Mouse (Mus musculus) heart, postnatal 14 days (tissue): ENCODE measurements around the gene Siah2. TPM values are rescaled to one million over a fixed set of nuclear protein-coding genes. Genes with fewer than 3 reads are reported as not detected.
A peak's percentile ranks its signal among the peaks of the same experiment; 100 is the strongest.

Experiments used
- DNase-seq, 2 experiments: peaks; one replicate each; pipeline ENCODE4 v3.0.0; 2021 to 2022
- intact Hi-C: fragments of 180-260 bp; cut with DNase I; formaldehyde crosslinking; loops from one replicate; pipeline ENCODE4 v1.15.1; 2025
- long read RNA-seq, 2 experiments: library from polyadenylated mRNA; stranded (forward); transcript quantifications; one replicate each; pipeline ENCODE4 v2.0.0; 2021
- total RNA-seq, 2 experiments: library from RNA; stranded (reverse); gene quantifications; 2 replicates each; pipeline ENCODE4 v1.2.3; 2021

Gene Siah2
- 10 to 100 TPM; 13.9 to 14.2 TPM for total RNA-seq
- long read RNA-seq, experiment 1, transcript Siah2-201 (2 exons, 2,511 nt): major isoform, 22 of 25 reads
- long read RNA-seq, experiment 1, partial matches to known transcripts: 2 of 25 reads
- long read RNA-seq, experiment 1, other reads (novel, unspliced or antisense): 1 of 25 reads
- long read RNA-seq, experiment 2, transcript Siah2-201 (2 exons, 2,511 nt): major isoform, 9 of 10 reads
- long read RNA-seq, experiment 2, partial matches to known transcripts: 0 of 10 reads
- long read RNA-seq, experiment 2, other reads (novel, unspliced or antisense): 1 of 10 reads

DNA sequence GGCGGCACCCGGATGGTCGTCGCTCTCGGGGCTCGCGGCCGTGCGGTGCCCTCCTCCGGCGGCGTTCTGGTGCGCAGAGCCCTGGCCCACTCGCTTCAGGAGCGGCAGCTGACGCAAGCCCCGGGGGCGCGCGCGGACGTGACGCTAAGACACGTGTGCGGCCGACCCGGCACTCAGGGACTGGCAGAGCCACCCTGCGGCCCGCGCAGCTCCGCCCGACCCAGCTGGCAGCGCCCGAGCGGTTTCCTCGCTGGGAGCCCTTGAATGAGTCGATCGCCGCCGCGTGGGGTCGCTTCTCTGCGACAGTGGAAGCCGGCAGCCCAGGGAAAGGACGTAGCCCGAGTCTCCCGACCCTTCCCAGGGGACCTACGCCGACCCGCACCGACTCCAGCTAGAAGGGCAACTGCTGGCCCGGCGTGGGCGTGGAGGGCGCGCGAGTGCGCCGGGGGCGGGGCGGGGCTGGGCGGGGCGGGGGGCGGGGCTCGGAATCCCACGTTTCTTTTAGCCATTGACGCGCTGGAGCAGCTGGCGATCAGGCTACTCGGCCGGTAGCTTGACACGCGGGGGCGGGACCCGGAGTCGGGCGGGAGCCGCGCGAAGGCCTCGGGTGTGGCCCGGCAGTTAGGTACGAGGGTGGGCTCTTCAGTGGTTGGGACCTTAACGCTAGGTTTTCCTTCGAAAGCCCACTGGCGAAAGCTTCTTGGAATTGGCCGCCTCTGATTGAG is at the start of gene Siah2:
Siah2 (minus strand) TSS at position 404 of the 725 bp plus-strand sequence.
- DNase-seq: peak; percentile 90 to 92
- intact Hi-C loops: loop anchor here (5.0 to 10.0 kb wide), 3 partner anchors 35 to 277 kb away; partner anchors contain the start of genes Selenot and Tsc22d2

DNA sequence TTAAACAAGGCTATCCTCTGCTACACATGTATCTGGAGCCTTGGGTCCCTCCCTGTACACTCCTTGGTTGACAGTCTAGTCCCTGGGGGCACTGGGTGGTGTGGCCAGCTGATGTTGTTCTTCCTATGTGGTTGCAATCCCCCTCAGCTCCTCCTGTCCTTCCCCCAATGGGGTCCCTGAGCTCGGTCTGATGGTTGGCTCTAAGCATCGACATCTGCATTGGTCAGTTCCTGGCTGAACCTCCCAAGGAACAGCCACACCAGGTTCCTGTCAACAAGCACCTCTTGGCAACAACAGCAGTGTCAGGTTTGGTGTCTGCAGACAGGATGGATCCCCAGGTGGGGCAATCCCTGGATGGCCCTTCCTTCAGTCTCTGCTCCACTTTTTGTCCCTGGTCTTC is 47.3 kb upstream of the Siah2 start:
- DNase-seq: no peak
- intact Hi-C loops: no loop called here

DNA sequence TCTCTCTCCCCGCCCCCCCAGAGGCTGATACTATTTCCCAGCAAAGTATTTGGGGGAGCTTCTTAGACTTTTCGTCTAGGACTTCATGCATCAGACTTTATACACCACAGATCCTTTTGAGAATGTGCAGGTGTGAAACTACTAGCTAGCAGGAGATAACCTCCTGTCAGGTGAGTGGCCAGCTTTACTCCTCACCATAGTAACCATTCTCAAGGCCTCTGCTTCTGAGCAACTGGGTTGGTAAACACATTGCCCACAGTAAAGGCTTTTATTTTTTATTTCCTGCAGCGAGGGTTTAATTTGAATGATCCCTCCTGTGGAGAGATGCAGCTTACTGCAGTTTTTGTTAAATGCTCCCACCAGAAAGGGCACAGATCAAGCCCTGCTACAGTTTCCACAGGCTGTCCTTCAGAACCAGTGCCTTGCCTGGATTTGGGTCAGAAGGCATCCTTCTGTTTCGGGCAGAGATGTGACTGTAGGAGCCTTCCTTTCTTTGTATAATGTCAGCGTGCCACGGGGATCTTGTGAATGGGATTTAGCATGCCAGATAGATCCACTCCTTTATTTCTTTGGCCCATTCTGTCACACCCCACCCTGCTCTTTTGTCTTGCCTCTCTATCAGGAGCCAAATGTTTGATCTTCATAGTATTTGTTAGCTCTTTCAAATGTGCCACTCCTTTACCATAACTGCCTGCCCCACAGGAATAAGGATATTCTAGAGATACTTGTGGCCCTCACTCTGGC is 46.3 kb upstream of the Siah2 start:
- intact Hi-C loops: no loop called here

DNA sequence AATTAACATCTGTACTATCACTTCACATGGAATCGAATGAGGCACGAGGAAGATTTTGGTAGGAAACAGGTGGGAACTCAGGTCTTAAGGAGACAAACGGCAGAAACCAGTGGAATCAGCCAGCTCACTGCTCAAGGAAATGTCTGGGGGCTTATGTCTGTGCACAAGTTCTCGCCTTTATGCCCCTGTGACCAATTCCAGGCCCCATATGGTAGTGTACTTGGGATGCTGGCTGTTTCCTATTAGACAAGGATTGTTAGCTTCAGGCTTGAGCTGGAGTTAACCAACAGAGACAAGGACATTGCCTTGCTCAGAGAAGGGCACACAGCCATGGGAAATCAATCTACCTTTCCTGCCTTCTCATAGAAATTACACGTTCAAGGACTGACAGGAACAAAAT is 39.3 kb upstream of the Siah2 start:
- intact Hi-C loops: no loop called here
- no peak for DNase-seq

More for the DNA sequence above, 46.3 kb upstream of the Siah2 start:
- DNase-seq: no peak

DNA sequence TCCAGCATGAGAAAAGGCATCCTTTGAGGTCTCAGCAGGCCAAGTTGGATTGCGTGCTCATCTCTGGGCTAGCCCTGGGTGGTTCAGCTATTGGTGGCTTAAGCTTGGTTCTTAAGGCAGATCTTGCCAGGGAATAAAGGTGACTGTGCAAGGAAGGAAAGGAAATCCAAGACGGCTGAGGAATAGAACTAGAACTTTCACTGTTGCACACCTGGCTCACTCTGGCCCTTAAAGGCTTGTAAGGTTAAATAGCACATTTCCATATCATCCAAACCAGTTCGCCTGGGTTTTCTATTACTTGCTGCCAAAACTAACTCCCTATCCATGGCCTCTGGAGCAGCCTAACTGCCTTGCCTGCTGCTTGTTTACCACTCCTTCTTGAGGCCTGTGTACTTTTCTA is 38.4 kb upstream of the Siah2 start:
- intact Hi-C loops: no loop called here
- DNase-seq: no peak

DNA sequence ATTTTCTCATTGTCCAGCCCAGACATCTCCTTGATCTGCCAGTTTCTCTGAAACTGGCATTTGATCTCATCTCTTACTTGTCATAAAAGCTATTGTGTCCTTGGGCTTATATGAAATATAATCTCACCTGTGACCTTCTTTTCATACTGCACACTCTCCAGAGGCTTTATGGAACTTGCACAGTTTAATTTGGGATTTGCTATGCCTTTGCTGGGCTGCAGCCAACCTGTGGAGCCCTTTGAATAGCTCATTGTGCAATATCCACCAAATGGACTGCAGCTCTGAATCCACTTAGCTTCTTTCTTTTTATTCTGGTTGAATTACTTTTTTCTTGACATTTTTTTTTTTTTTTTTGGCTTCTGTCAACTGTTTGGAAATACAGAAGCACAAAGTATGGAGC is 37.3 kb upstream of the Siah2 start:
- no peak for DNase-seq
- intact Hi-C loops: no loop called here

DNA sequence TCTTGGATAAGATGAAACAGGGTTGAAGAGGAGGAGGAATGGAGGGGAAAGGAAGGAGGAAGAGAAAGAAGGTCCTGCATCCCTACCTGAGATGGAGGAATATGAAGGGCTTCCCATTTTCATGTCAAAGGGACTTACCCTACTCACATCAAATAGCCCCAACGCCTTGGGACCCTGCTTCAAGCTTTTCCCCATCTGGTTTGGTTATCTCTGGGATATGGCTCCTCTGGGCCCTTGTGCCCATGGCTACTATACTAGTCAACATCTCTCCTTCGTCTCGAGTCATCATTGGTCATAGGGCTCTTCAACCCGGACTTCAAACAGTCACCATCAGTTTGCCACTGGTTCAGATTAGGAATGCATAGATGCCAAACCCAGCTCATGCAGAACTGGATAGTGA is 35.4 kb upstream of the Siah2 start:
- no peak for DNase-seq
- intact Hi-C loops: no loop called here

DNA sequence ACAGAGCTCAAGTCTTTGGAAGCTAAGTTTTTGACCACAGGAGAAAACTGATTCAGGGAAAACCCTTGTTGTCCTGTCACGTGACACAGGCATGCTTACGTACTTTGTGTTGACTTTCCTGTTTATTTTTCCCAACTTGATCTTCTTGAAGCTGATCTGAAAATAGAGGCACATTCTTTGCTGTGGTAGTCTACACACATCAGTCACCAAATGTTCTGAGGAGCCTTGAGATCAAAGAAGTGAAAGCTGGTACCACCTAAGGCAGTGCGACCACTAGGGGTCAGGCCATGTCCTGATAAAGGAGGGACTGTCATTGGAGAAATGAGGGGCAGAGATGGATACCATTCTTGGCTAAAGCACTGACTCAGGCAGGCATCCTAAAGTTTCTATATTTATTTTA is 34.8 kb upstream of the Siah2 start:
- intact Hi-C loops: no loop called here
- DNase-seq: peak; percentile 5 to 24

DNA sequence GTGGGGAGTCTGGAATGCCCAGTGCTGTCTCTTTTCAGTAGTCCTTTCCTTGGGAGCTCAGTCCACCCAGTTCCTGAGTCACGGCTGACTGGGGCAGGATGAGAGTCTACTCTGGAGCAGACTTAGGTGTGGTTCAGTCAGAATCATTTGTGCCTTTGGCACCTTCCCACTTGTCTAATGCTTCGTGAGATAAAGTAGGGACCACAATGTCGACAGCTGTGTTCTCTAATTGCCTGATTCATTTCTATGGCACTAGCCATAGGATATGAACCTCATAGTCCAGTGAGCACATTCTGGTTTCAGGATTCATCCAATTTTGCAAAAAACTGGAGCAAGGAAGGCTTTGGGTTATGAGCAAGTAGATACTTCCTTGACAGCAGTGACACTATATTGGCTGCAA is 34.2 kb upstream of the Siah2 start:
- no peak for DNase-seq
- intact Hi-C loops: no loop called here

DNA sequence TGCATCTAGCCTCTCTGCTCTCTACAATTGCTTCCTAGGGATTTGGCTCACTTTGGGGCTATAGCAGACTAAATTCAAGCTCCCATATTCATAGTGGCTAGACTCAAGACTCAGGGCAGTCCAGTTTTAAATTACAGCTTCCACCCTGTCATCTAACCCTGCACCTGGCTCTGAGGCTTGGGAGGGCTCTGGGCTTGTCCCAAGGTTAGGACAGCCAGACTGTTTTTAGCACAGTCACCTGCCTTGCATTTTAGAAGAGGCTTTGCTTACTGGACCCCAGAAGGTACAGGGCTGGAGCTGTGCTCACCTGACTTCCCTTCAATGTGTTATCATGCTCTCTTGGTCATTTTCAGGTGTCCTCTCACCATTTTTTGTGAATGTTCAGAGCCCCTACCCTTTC is 32.6 kb upstream of the Siah2 start:
- intact Hi-C loops: no loop called here

DNA sequence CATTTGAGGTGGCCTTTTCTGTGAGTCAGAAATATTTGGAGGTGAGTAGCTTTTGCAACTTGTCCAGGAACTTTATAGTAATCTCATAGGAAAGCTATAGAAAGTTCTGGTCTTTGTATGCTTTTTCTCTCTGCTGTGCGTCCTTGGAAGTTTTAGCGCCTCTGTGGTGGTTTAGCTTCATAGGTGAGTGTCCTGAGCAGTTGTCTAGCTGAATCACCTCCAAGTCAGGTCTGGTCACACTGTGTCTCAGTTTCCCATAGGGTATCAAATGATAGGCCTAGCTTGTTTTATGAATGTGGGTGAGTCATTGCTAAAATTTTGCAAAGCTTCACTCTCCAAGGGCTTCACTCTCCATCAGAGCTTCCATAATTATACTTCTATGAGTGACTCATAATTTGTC is 31.5 kb upstream of the Siah2 start:
- no peak for DNase-seq
- intact Hi-C loops: no loop called here

More for the DNA sequence above, 32.6 kb upstream of the Siah2 start:
- DNase-seq: no peak

DNA sequence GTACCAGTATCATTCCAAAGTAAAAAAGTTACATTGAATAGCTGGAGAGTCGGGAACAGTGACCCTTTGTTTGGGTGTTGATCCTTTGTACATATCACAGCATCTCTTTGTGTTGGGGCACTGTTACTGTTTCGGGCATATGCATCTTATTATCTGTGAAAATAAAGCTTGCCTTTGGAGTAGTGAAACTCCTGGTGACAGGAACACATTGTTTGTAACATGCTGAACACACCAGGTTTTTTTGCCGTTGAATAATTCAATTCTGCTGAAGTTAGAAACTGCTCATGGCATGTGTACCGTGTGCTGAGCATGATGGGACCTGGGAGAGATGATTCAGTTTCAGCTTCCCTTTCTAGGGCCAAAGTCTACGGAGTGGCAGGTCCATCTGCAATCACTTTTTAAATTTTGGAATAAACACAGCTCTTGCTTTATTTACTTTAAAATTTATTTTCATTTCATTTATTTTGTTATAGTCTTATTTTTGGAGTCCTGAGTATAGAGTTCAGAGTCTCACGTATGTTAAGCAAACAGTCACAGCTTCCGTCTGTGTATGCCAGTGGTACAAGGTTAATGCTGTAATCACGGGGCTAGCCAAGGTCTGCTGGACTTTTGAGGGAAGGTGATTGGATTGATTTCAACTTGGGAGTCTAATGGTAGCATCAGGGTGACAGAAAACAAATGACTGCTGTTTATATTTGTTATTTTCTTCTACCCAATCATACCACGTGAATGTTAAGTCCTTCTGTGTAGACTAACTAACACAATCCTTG is 27.4 kb upstream of the Siah2 start:
- intact Hi-C loops: no loop called here
- DNase-seq: no peak

DNA sequence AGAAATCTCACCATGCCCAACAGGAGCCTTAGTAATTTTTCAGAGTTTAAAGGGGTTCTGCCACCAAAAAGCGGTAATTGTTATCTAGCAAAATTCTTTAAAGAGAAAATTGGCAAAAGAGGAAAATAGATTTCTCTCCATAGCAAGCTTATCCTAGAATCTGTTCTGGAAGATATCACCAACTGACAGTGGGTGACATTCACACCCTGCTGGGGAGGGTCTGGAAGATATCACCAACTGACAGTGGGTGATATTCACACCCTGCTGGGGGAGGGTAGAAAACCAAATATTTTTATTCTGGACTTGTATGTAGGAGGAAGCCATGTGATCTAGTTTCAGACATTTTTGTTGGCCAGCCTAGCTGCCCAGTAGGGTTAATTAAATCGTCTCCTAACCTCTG is 24.5 kb upstream of the Siah2 start:
- intact Hi-C loops: no loop called here
- DNase-seq: no peak

DNA sequence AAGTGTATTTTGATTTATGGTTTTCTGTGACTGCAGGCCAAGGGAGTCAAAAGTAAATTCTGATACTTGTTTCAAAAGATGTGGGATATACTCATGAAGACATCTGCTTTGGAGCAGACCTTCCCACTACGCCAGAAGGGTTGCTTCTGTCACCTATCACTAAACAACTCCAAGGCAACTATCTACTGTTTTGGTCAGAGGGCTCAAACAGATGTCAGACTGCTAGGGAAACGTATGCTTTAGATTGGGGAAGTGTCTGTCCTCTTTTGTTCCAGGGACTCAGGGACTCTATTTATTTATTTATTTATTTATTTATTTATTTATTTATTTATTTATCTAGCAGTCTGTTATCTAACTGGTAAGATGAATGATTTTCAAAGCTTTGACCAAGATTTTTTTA is 22.6 kb upstream of the Siah2 start:
- no peak for DNase-seq
- intact Hi-C loops: no loop called here

DNA sequence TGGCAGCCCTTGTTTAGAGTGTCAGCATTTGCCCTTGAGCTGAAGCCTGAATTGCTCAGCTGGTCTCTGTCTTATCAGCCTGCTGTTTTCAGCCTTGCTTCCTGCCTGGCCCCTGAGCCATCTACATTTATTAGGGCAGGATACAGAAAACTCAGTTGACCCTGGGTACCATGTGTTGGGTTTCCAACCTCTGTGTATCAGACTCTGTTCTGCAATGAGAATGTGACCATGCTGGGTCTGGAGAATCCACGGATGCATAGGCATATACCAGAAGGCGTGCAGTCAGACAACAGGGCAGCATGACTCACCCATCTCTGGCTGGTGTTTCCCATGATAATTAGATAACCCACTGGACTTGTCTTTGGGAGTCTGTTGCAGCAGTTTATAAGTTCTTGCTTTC is 21.8 kb upstream of the Siah2 start:
- intact Hi-C loops: no loop called here
- DNase-seq: no peak

DNA sequence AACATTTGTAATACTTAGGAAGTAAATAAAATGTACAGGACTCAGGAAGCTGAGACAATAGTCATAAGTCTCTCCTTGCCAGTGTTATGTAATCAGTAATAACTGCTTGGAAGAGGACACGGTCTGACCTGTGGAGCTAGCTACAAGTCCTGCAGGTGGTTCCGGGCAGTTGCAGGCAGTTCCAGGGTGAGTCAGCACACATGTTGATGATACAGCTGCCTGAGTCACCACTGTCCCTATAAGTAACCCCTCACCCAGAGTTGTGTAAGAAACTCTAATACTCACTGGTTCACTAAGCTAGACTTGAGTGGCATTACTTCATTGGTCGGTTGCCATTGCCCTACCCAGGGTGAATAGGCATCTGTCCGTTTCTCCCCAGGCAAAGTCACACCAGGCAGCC is 21.0 kb upstream of the Siah2 start:
- DNase-seq: no peak
- intact Hi-C loops: no loop called here

DNA sequence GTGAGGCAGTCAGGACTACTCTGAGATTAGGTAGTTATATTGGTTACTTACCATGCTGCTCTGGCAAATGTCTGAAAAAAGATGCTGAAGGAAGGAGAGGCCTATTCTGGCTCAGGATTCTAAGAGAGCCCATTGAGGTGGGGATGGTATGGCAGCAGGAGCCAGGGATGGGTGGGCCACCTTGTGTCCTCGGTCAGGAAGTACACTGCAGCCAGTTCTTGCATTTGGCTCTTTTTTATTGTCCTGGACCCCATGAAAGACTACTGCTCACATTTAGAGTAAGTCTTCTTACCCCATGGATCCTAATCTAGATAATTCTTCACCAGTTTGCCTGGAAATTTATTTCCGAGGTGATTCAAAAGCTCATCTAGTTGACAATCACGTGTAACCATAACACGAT is 12.3 kb upstream of the Siah2 start:
- DNase-seq: no peak
- intact Hi-C loops: no loop called here

DNA sequence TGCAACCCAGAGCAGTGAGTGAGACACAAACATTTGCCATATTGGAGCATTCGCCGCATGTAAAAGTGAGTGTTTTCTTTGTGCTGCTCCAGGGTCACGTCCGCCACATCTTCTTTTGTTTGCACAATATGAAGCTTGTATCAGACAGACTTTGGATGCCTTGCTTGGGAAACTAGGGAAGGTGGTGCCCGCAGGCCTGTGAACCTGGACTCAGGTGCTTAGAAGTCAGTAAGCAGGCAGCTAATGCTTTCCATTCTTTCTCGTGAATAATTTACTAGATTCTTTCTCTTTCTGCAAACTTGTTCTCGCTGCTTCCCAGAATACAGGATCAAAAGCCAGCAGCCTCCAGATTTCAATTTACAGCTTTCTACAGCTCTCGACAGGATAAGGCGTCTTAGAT is 11.5 kb upstream of the Siah2 start:
- intact Hi-C loops: no loop called here
- no peak for DNase-seq

DNA sequence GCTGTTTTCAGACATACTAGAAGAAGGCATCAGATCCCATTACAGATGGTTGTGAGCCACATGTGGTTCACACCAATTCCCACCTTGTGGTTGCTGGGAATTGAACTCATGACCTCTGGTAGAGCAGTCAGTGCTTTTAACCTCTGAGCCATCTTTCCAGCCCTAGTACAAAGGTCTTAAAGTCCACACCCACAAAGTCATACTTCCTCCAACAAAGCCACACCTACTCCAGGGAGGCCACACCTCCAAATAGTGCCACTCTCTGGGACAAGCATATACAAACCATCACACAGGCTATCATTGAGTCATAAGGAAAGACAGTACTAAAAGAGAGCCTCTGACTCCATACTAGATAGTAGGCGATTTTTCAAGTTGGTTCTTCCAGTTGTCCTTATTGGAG is 10.1 kb upstream of the Siah2 start:
- no peak for DNase-seq
- intact Hi-C loops: no loop called here

DNA sequence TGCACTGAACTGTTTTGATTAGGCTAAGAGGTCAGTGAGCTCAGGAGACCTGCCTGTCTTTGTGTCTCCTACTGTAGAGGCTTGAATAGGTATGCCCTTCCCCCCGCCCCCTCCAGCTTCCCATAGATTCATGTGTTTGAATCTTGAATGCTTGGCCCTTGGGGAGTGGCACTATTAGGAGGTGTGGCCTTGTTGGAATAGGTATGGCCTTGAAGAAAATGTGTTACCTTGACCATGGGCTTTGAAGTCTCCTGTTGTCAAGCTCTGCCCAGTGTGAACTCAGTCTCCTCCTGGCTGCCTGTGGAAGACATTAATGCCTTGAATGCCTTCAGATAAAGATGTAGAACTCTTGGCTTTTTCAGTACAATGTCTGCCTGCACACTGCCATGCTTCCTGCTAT is 9.2 kb upstream of the Siah2 start:
- intact Hi-C loops: no loop called here
- DNase-seq: no peak

DNA sequence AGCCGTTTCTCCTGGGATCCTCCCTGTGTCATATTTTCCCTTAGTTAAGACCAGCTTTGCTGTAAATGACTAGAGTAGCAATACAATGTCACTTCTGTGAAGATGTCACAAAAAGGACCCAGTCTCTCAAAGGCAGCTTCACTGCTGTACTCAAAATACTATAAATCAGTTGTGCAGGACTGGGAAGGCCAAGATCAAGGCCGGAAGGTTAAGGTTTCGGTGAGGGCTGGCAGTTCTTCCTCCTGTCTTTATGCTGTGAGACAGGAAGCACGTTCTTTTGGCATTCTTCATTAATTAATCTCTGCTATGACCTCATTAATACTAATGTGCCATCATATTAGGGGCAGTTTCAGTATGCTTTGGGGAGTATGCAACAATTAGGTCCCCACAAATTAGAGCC is 5.7 kb upstream of the Siah2 start:
- DNase-seq: no peak
- intact Hi-C loops: loop anchor here (10.0 kb wide), 1 partner anchor 283 kb away; the partner anchor contains the start of gene Tsc22d2
